Mouse (Mus musculus): Measurements from ENCODE around the gene 3110009E18Rik. TPM values are rescaled to one million over a fixed set of nuclear protein-coding genes. Genes with fewer than 3 reads are reported as not detected.
A peak's percentile ranks its signal among the peaks of the same experiment; 100 is the strongest.

Gene 3110009E18Rik
- polyA plus RNA-seq, 1 experiment from 2014 or later = 12.5 TPM

DNA sequence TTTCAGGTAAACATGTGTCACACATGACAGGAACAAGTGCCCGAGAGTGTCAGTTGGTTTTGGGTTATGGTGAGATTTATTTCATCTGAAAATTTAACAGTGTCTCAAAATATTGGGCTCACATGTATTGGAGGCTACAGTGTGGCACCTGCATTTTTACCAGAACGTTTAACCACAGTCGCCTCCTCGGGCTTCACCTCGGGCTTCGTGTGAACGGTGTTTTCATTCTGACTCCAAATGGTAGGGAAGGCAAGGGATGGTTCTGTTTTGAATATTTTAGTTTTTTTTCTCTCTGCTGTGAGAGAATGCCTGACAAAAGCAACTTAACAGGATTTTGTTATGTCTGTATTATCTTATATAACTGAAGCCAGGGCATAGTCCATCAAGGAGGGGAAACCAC, 47.7 kb downstream of the 3110009E18Rik start:
- Histone ChIP-seq H3K4me3 (ENCODE audit: low read depth, low read length) (no peak overlapping the region), H3K4me1 (ENCODE audit: insufficient read depth, low read depth, low read length) (no peaks in the 10 kb centered on the region), H3K27me3 (replicated peaks; ENCODE audit: insufficient read depth, low read length) (no peaks in the 10 kb centered on the region), H3K36me3 (ENCODE audit: insufficient read depth, low read length) (no peaks in the 10 kb centered on the region), H3K4me2 (replicated peaks; ENCODE audit: low read depth, low read length) (no peak overlapping the region), H3K9ac (replicated peaks; ENCODE audit: low read depth) (no peak overlapping the region), H3K27ac (ENCODE audit: low read length) (no peak overlapping the region), H3K9me3 (ENCODE audit: low read length) (no peaks in the 10 kb centered on the region)
- WGBS = 86% methylated on average over 7 of the region's 7 CpGs
- no peak for ATAC-seq
- DNase-seq (ENCODE audit: low spot score) = no peak
- no peak for TF ChIP-seq EP300 (IDR thresholded peaks at IDR 0.05)
- TF ChIP-seq CTCF (IDR thresholded peaks at IDR 0.05) = no peak

DNA sequence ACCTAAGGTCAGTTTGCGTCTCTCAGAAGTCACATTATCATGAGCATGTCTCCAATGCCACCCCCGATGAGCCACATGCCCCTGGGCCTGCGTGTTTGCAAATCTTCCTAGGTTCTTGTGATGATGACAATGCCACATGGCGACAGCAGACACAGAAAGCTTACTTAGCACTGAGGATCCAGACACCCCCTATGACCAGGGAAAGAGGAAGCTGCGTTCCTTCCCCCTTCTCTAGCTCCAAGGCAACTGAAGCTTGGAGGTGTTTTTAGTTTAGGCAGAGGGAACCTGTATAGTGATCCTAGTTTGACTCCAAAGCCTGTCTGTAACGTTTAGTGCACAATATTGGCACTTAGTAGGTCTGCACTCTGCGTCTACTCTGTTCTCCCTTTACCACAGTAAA, 49.3 kb downstream of the 3110009E18Rik start:
- Histone ChIP-seq H3K9me3 (ENCODE audit: low read length) (no peaks in the 10 kb centered on the region), H3K4me2 (replicated peaks; ENCODE audit: low read depth, low read length) (no peak overlapping the region), H3K36me3 (ENCODE audit: insufficient read depth, low read length) (no peaks in the 10 kb centered on the region), H3K27ac (ENCODE audit: low read length) (no peak overlapping the region), H3K9ac (replicated peaks; ENCODE audit: low read depth) (no peak overlapping the region), H3K27me3 (replicated peaks; ENCODE audit: insufficient read depth, low read length) (no peaks in the 10 kb centered on the region), H3K4me1 (ENCODE audit: insufficient read depth, low read depth, low read length) (no peaks in the 10 kb centered on the region), H3K4me3 (ENCODE audit: low read depth, low read length) (no peak overlapping the region)
- no peak for ATAC-seq
- TF ChIP-seq CTCF (IDR thresholded peaks at IDR 0.05) (no peak), EP300 (IDR thresholded peaks at IDR 0.05) (no peak)
- 82% methylated on average over 7 of the region's 7 CpGs for WGBS
- DNase-seq (ENCODE audit: low spot score) = no peak

DNA sequence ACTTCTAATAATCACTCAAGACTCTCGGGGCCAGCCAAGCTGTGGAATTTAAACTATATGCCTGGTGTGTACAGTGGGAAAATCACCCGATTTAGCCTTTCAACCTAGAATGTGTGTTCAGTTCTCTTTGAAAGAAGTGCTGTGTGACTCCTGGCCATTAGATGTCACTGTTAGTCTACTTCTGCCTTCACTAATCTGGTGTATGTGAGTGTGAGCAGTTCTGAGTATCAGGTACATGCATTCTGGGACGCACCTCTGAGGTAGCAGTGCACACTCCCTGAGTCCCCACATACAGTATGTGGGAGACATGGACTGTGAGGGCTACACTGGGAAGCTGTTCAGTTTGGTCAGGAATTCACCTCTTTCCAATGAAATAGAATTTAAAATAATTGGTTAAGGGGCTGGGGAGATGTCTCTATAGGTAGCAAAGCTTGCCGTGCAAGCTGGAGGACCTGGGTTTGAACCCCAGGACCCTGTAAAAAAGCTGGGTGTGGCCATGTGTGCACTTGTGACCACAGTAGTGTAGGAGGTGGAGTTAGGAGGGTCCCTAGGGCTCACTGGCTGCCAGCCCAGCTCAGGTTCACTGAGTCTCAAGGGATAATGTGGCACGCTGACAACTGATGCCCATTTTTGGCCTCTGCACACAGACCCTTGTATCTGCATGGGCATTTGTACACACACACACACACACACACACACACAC, 51.0 kb downstream of the 3110009E18Rik start:
- Histone ChIP-seq H3K9ac (replicated peaks; ENCODE audit: low read depth) (no peak overlapping the region), H3K36me3 (ENCODE audit: insufficient read depth, low read length) (no peaks in the 10 kb centered on the region), H3K9me3 (ENCODE audit: low read length) (no peaks in the 10 kb centered on the region), H3K27ac (ENCODE audit: low read length) (no peak overlapping the region), H3K4me2 (replicated peaks; ENCODE audit: low read depth, low read length) (no peak overlapping the region), H3K4me3 (ENCODE audit: low read depth, low read length) (no peak overlapping the region), H3K4me1 (ENCODE audit: insufficient read depth, low read depth, low read length) (0 out of 2 replicates have a peak, but pooled peaks cover 4% of the 10 kb centered on the region), H3K27me3 (replicated peaks; ENCODE audit: insufficient read depth, low read length) (no peaks in the 10 kb centered on the region)
- ATAC-seq (peak; percentile 23; the same call in 1 of the 2 replicates), DNase-seq (ENCODE audit: low spot score) (peak; percentile 41)
- TF ChIP-seq CTCF (IDR thresholded peaks at IDR 0.05) (peak; percentile 79), EP300 (IDR thresholded peaks at IDR 0.05) (no peak)
- 46% methylated on average over 5 of the region's 5 CpGs for WGBS

DNA sequence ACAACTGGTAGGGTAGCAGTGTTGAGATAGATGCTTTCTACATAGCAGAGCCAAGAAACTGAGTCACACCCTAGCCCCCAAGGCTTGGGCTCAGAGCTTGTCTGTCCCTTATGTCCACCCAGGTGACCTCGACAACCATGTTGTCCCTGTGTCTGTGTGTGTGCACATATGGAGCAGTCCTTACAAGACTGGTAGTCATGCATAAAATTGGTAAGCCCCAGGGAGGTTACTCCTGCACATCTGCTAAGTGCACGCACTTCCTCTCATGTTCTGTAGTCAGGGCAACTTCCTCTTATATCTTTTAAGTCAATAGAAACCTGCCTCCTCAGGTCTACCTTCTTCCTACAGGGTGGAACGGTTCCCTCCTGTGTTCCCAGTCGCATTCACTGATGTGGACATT, 54.0 kb downstream of the 3110009E18Rik start:
- Histone ChIP-seq H3K4me3 (ENCODE audit: low read depth, low read length) (no peak overlapping the region), H3K9ac (replicated peaks; ENCODE audit: low read depth) (no peak overlapping the region), H3K27me3 (replicated peaks; ENCODE audit: insufficient read depth, low read length) (no peaks in the 10 kb centered on the region), H3K27ac (ENCODE audit: low read length) (no peak overlapping the region), H3K4me1 (ENCODE audit: insufficient read depth, low read depth, low read length) (0 out of 2 replicates have a peak, but pooled peaks cover 4% of the 10 kb centered on the region), H3K4me2 (replicated peaks; ENCODE audit: low read depth, low read length) (no peak overlapping the region), H3K36me3 (ENCODE audit: insufficient read depth, low read length) (no peaks in the 10 kb centered on the region), H3K9me3 (ENCODE audit: low read length) (no peaks in the 10 kb centered on the region)
- no peak for TF ChIP-seq CTCF (IDR thresholded peaks at IDR 0.05)
- no peak for TF ChIP-seq EP300 (IDR thresholded peaks at IDR 0.05)
- ATAC-seq (no peak), DNase-seq (ENCODE audit: low spot score) (no peak)
- WGBS = 60% methylated on average over 4 of the region's 4 CpGs

DNA sequence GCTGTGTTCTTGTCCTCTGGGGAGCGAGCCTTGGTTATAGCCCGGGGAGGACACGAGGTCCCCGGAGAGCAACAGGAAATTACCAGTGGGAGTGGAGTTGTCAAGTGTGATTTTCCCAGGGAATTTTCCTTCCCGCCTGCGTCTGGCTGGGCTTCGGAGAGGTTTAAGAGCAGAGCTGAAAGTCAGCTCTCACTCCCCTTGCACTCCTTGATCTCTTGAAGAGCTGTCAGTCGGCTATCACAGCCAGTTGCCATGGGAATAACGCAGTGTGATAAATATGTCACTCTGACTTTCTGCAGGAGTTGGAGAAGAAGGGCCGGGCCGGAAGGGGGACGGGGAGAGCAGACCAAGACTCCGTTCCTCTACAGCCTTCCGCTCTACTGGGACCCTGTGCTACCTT, 55.3 kb downstream of the 3110009E18Rik start:
- DNase-seq (ENCODE audit: low spot score) = peak; percentile 33
- no peak overlapping the region for H3K4me2 ChIP-seq (replicated peaks; ENCODE audit: low read depth, low read length)

DNA sequence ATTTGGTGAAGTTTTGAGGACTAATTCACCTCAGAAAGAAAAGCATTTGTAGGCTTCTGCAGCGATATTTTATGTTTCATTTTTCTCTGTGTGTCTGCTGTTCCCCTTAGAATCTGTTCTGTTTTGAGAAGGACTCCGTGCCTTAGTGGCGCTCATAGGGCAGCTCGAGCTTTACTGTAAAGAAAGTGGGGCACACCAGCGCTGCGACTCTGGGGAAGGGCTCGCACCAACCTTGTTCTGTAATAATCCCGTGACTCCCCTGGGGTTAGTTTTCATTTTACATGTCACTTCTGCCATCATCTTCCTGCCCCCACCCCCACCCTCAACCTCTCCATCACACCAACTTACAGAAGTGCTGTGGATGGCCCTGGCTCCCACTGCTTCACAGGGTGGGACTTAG, 56.2 kb downstream of the 3110009E18Rik start:
- ATAC-seq (no peak), DNase-seq (ENCODE audit: low spot score) (no peak)
- Histone ChIP-seq H3K4me2 (replicated peaks; ENCODE audit: low read depth, low read length) (no peak overlapping the region), H3K27me3 (replicated peaks; ENCODE audit: insufficient read depth, low read length) (no peaks in the 10 kb centered on the region), H3K36me3 (ENCODE audit: insufficient read depth, low read length) (no peaks in the 10 kb centered on the region), H3K9ac (replicated peaks; ENCODE audit: low read depth) (no peak overlapping the region), H3K4me3 (ENCODE audit: low read depth, low read length) (no peak overlapping the region), H3K27ac (ENCODE audit: low read length) (no peak overlapping the region), H3K9me3 (ENCODE audit: low read length) (no peaks in the 10 kb centered on the region), H3K4me1 (ENCODE audit: insufficient read depth, low read depth, low read length) (0 out of 2 replicates have a peak, but pooled peaks cover 4% of the 10 kb centered on the region)
- 92% methylated on average over 8 of the region's 8 CpGs for WGBS
- no peak for TF ChIP-seq EP300 (IDR thresholded peaks at IDR 0.05)
- TF ChIP-seq CTCF (IDR thresholded peaks at IDR 0.05) = no peak

More for the DNA sequence above, 55.3 kb downstream of the 3110009E18Rik start:
- peak; percentile 73 for ATAC-seq
- WGBS = 10% methylated on average over 14 of the region's 14 CpGs
- no peak for TF ChIP-seq CTCF (IDR thresholded peaks at IDR 0.05)
- 0 out of 2 replicates have a peak, but pooled peaks have one; percentile 15 for TF ChIP-seq EP300 (IDR thresholded peaks at IDR 0.05)
- 0 out of 2 replicates have a peak, but pooled peaks cover 4% of the 10 kb centered on the region for H3K4me1 ChIP-seq (ENCODE audit: insufficient read depth, low read depth, low read length)
- no peak overlapping the region for H3K9ac ChIP-seq (replicated peaks; ENCODE audit: low read depth)
- H3K27me3 ChIP-seq (replicated peaks; ENCODE audit: insufficient read depth, low read length) = no peaks in the 10 kb centered on the region
- H3K4me3 ChIP-seq (ENCODE audit: low read depth, low read length) = no peak overlapping the region
- no peaks in the 10 kb centered on the region for H3K36me3 ChIP-seq (ENCODE audit: insufficient read depth, low read length)
- no peaks in the 10 kb centered on the region for H3K9me3 ChIP-seq (ENCODE audit: low read length)
- no peak overlapping the region for H3K27ac ChIP-seq (ENCODE audit: low read length)

Measured in lung, postnatal 0 days (tissue).